Comparison of ENCODE assay signal across 11 mouse cellular contexts in genomic region chr6:88871546-88871945, GRCm38 (mm10). TPM values are rescaled to one million over a fixed set of nuclear protein-coding genes. Genes with fewer than 3 reads are reported as not detected.
A peak's percentile ranks its signal among the peaks of the same experiment; 100 is the strongest.
DNase-seq lines count a peak whose midpoint lies in the region; ATAC-seq lines count a peak whose summit lies in the region.
"Had no signal": no experiment of that assay in that cellular context is flagged by ENCODE, and none has a peak within 500 bp of the region (broad histone marks: within the 10 kb centered on the region; RNA-seq: fewer than 3 reads in every experiment).

No protein-coding gene starts in this region.

- H3K9me3 ChIP-seq in hindbrain, embryonic 13.5 days: no peaks in the 10 kb centered on the region
- 0 out of 2 replicates have a peak, but pooled peaks cover 6% of the 10 kb centered on the region for H3K9me3 ChIP-seq in hindbrain, embryonic 10.5 days
- H3K9me3 ChIP-seq in forebrain, embryonic 10.5 days: peaks cover 9% of the 10 kb centered on the region; the same call in 1 of the 2 replicates
- H3K9me3 ChIP-seq in heart, embryonic 10.5 days: no peaks in the 10 kb centered on the region
- H3K9me3 ChIP-seq: heart, embryonic 15.5 days; limb, embryonic 12.5 days had no signal

- H3K4me1 ChIP-seq in hindbrain, embryonic 13.5 days (replicated peaks): peaks cover 62% of the 10 kb centered on the region
- peaks cover 43% of the 10 kb centered on the region for H3K4me1 ChIP-seq in hindbrain, embryonic 10.5 days (replicated peaks)
- peaks cover 39% of the 10 kb centered on the region for H3K4me1 ChIP-seq in forebrain, embryonic 10.5 days
- peaks cover 19% of the 10 kb centered on the region for H3K4me1 ChIP-seq in heart, embryonic 10.5 days

- H3K4me2 ChIP-seq in hindbrain, embryonic 13.5 days: peak overlapping the region; percentile 74
- H3K4me2 ChIP-seq: heart, embryonic 15.5 days; limb, embryonic 12.5 days had no signal

- intact Hi-C loops in heart, postnatal 14 days (cut with DNase I): no loop called here

- H3K9ac ChIP-seq in hindbrain, embryonic 13.5 days: peak overlapping the region; percentile 98; the same call in 1 of the 2 replicates
- H3K9ac ChIP-seq: heart, embryonic 15.5 days; limb, embryonic 12.5 days had no signal

- peak overlapping the region; percentile 90 for H3K4me3 ChIP-seq in hindbrain, embryonic 13.5 days
- H3K4me3 ChIP-seq in hindbrain, embryonic 10.5 days: no peak overlapping the region
- H3K4me3 ChIP-seq in forebrain, embryonic 10.5 days: no peak overlapping the region
- no peak overlapping the region for H3K4me3 ChIP-seq in heart, embryonic 10.5 days
- H3K4me3 ChIP-seq: heart, embryonic 15.5 days; limb, embryonic 12.5 days had no signal

- peak overlapping the region; percentile 97 for H3K27ac ChIP-seq in hindbrain, embryonic 13.5 days
- H3K27ac ChIP-seq in hindbrain, embryonic 10.5 days: no peak overlapping the region
- 0 out of 2 replicates have a peak overlapping the region, but pooled peaks have one; percentile 4 for H3K27ac ChIP-seq in forebrain, embryonic 10.5 days
- no peak overlapping the region for H3K27ac ChIP-seq in heart, embryonic 10.5 days
- H3K27ac ChIP-seq: heart, embryonic 15.5 days; limb, embryonic 12.5 days had no signal

- WGBS in hindbrain, embryonic 13.5 days: 21% methylated on average over 8 of the region's 8 CpGs
- WGBS in hindbrain, embryonic 10.5 days: 63% methylated on average over 8 of the region's 8 CpGs
- WGBS in forebrain, embryonic 10.5 days: 64% methylated on average over 8 of the region's 8 CpGs
- WGBS in heart, embryonic 10.5 days: 50% methylated on average over 8 of the region's 8 CpGs

- ATAC-seq in hindbrain, embryonic 13.5 days (ENCODE audit: low FRiP score): peak; percentile 8; the same call in 1 of the 2 replicates

- DNase-seq in hindbrain, embryonic 10.5 days (ENCODE audit: low spot score): no peak
- DNase-seq in forebrain, embryonic 10.5 days (ENCODE audit: extremely low spot score, low spot score): no peak
- peak; percentile 64 to 69 for DNase-seq in layer of hippocampus, adult 8-10 months (ENCODE audit: low spot score in 2 of 2)
- DNase-seq in right cerebral cortex, adult 18-20 months: peak; percentile 69
- no peak for DNase-seq in heart, embryonic 10.5 days (ENCODE audit: low spot score)
- DNase-seq in heart, postnatal 14 days: no peak
- DNase-seq in adrenal gland, adult 2 months: no peak
- DNase-seq: thymus, postnatal 25 days had no signal

- H3K36me3 ChIP-seq in hindbrain, embryonic 13.5 days: peaks cover 18% of the 10 kb centered on the region
- 0 out of 2 replicates have a peak, but pooled peaks cover 3% of the 10 kb centered on the region for H3K36me3 ChIP-seq in hindbrain, embryonic 10.5 days
- no peaks in the 10 kb centered on the region for H3K36me3 ChIP-seq in forebrain, embryonic 10.5 days (replicated peaks)
- no peaks in the 10 kb centered on the region for H3K36me3 ChIP-seq in heart, embryonic 10.5 days
- H3K36me3 ChIP-seq: heart, embryonic 15.5 days; limb, embryonic 12.5 days had no signal

- no peaks in the 10 kb centered on the region for H3K27me3 ChIP-seq in hindbrain, embryonic 13.5 days
- H3K27me3 ChIP-seq in hindbrain, embryonic 10.5 days (ENCODE audit: insufficient read depth, poor library complexity, severe bottlenecking): peaks cover 38% of the 10 kb centered on the region
- peaks cover 40% of the 10 kb centered on the region for H3K27me3 ChIP-seq in forebrain, embryonic 10.5 days (ENCODE audit: poor library complexity, severe bottlenecking)
- H3K27me3 ChIP-seq in heart, embryonic 10.5 days (ENCODE audit: insufficient read depth, poor library complexity, severe bottlenecking): peaks cover 45% of the 10 kb centered on the region

RNA-seq across cellular contexts. Expression of gene Podxl2, which starts 3.3 kb away (rescaled TPM):
- polyA plus RNA-seq in hindbrain, embryonic 13.5 days (2015; fragmentation: Nextera tagmentation; extraction: Ambion mirVana): 546 and 595 TPM in 2 replicates
- 81.1 and 182 TPM in 2 replicates for polyA plus RNA-seq in hindbrain, embryonic 10.5 days (2016; fragmentation: Nextera tagmentation; extraction: Ambion mirVana)
- polyA plus RNA-seq in forebrain, embryonic 10.5 days (2016; fragmentation: Nextera tagmentation; extraction: Ambion mirVana): 44.7 and 52.8 TPM in 2 replicates
- total RNA-seq in layer of hippocampus, adult 8-10 months (2022): 100 to 1,000 TPM; 160 to 178 (median 170) TPM
- polyA plus RNA-seq in heart, embryonic 10.5 days (2016; fragmentation: Nextera tagmentation; extraction: Ambion mirVana): 26.7 and 28.6 TPM in 2 replicates
- 10 to 100 TPM; 26.7 to 27.4 TPM for total RNA-seq in heart, postnatal 14 days (2021)
- 10 to 100 TPM; 24.2 to 78.2 TPM for total RNA-seq in adrenal gland, adult 2 months (2021)
- 263 and 360 TPM in 2 replicates for polyA plus RNA-seq in adrenal gland, adult 2 months (2012; rRNA removed)

RNA-seq across cellular contexts. Expression of gene Mcm2, which starts 27.0 kb away (rescaled TPM):
- 43.0 and 43.7 TPM in 2 replicates for polyA plus RNA-seq in hindbrain, embryonic 13.5 days (2015; fragmentation: Nextera tagmentation; extraction: Ambion mirVana)
- polyA plus RNA-seq in hindbrain, embryonic 10.5 days (2016; fragmentation: Nextera tagmentation; extraction: Ambion mirVana): 222 and 292 TPM in 2 replicates
- 305 and 322 TPM in 2 replicates for polyA plus RNA-seq in forebrain, embryonic 10.5 days (2016; fragmentation: Nextera tagmentation; extraction: Ambion mirVana)
- total RNA-seq in layer of hippocampus, adult 8-10 months (2022): 1 to 10 TPM; 4.4 to 7.0 (median 5.5) TPM
- polyA plus RNA-seq in heart, embryonic 10.5 days (2016; fragmentation: Nextera tagmentation; extraction: Ambion mirVana): 184 TPM in 2 replicates
- total RNA-seq in heart, postnatal 14 days (2021): 10 to 100 TPM; 11.0 to 15.4 TPM
- total RNA-seq in adrenal gland, adult 2 months (2021): 10 to 100 TPM; 18.1 to 33.1 TPM
- 24.4 and 33.4 TPM in 2 replicates for polyA plus RNA-seq in adrenal gland, adult 2 months (2012; rRNA removed)

RNA-seq across cellular contexts. Expression of gene Abtb1, which starts 29.8 kb away (rescaled TPM):
- 36.3 and 38.2 TPM in 2 replicates for polyA plus RNA-seq in hindbrain, embryonic 13.5 days (2015; fragmentation: Nextera tagmentation; extraction: Ambion mirVana)
- polyA plus RNA-seq in hindbrain, embryonic 10.5 days (2016; fragmentation: Nextera tagmentation; extraction: Ambion mirVana): 27.2 and 27.5 TPM in 2 replicates
- 20.8 and 21.5 TPM in 2 replicates for polyA plus RNA-seq in forebrain, embryonic 10.5 days (2016; fragmentation: Nextera tagmentation; extraction: Ambion mirVana)
- 10 to 100 TPM; 31.1 to 38.6 (median 37.0) TPM for total RNA-seq in layer of hippocampus, adult 8-10 months (2022)
- 20.9 and 23.5 TPM in 2 replicates for polyA plus RNA-seq in heart, embryonic 10.5 days (2016; fragmentation: Nextera tagmentation; extraction: Ambion mirVana)
- 10 to 100 TPM; 23.4 to 24.3 TPM for total RNA-seq in heart, postnatal 14 days (2021)
- total RNA-seq in adrenal gland, adult 2 months (2021): 10 to 100 TPM; 18.0 to 25.8 TPM
- 119 and 120 TPM in 2 replicates for polyA plus RNA-seq in adrenal gland, adult 2 months (2012; rRNA removed)

RNA-seq across cellular contexts. Expression of gene Tpra1, which starts 30.5 kb away (rescaled TPM):
- 73.6 and 78.8 TPM in 2 replicates for polyA plus RNA-seq in hindbrain, embryonic 13.5 days (2015; fragmentation: Nextera tagmentation; extraction: Ambion mirVana)
- polyA plus RNA-seq in hindbrain, embryonic 10.5 days (2016; fragmentation: Nextera tagmentation; extraction: Ambion mirVana): 60.5 and 62.3 TPM in 2 replicates
- 47.9 and 51.5 TPM in 2 replicates for polyA plus RNA-seq in forebrain, embryonic 10.5 days (2016; fragmentation: Nextera tagmentation; extraction: Ambion mirVana)
- 10 to 100 TPM; 43.9 to 50.8 (median 49.6) TPM for total RNA-seq in layer of hippocampus, adult 8-10 months (2022)
- 46.1 and 52.4 TPM in 2 replicates for polyA plus RNA-seq in heart, embryonic 10.5 days (2016; fragmentation: Nextera tagmentation; extraction: Ambion mirVana)
- 10 to 100 TPM; 34.7 to 38.9 TPM for total RNA-seq in heart, postnatal 14 days (2021)
- 100 to 1,000 TPM in 1 of 2 experiments, 10 to 100 TPM in 1; 87.0 to 108 TPM for total RNA-seq in adrenal gland, adult 2 months (2021)
- 578 and 603 TPM in 2 replicates for polyA plus RNA-seq in adrenal gland, adult 2 months (2012; rRNA removed)

Comparison
In these comparisons a context has a peak if more than half of its experiments do, and no peak if none do; other contexts are left out.
1. H3K27ac ChIP-seq: peak in hindbrain, embryonic 13.5 days (single experiment) and forebrain, embryonic 10.5 days (single experiment); none in hindbrain, embryonic 10.5 days (single experiment) and heart, embryonic 10.5 days (single experiment).
2. DNase-seq: peak in layer of hippocampus, adult 8-10 months (2 of 2) and right cerebral cortex, adult 18-20 months (single experiment); none in hindbrain, embryonic 10.5 days (single experiment), forebrain, embryonic 10.5 days (single experiment), heart, embryonic 10.5 days (single experiment), heart, postnatal 14 days (0 of 2) and adrenal gland, adult 2 months (single experiment).